Mouse (Mus musculus) myocyte (in vitro differentiated cells): ENCODE results near the gene Rasgrf1. TPM values are rescaled to one million over a fixed set of nuclear protein-coding genes. Genes with fewer than 3 reads are reported as not detected.

Experiments used
- H3K27me3 ChIP-seq: one replicate; pipeline ENCODE4 v1.6.1; 2011; ENCODE audit not compliant: control insufficient read depth, insufficient read depth, insufficient read length
- H3K36me3 ChIP-seq: one replicate; pipeline ENCODE4 v1.6.1; 2011; ENCODE audit not compliant: control insufficient read depth, insufficient read depth
- H3K4me2 ChIP-seq: one replicate; pipeline ENCODE4 v1.6.1; 2011; ENCODE audit warnings: low read depth, control low read depth
- H3K4me3 ChIP-seq: one replicate; pipeline ENCODE4 v1.5.1; 2011; ENCODE audit warnings: mild to moderate bottlenecking, control low read depth, moderate library complexity
- H3K79me2 ChIP-seq: one replicate; pipeline ENCODE4 v1.6.1; 2011; ENCODE audit not compliant: control insufficient read depth, insufficient read depth
- H3ac ChIP-seq: one replicate; pipeline ENCODE4 v1.6.1; 2011; ENCODE audit not compliant: control insufficient read depth, insufficient read length
- CEBPB ChIP-seq: IDR thresholded peaks from 2 replicates; pipeline ENCODE4 v1.6.1; 2011; ENCODE audit warnings: mild to moderate bottlenecking, moderate library complexity; ENCODE audit not compliant: poor library complexity, insufficient read depth, severe bottlenecking
- E2F4 ChIP-seq: IDR thresholded peaks from one replicate; pipeline ENCODE4 v1.6.1; 2011; ENCODE audit warnings: mild to moderate bottlenecking, control low read depth, moderate library complexity; ENCODE audit not compliant: insufficient read depth
- MAX ChIP-seq: IDR thresholded peaks from one replicate; pipeline ENCODE4 v1.6.1; 2011; ENCODE audit warnings: low read depth, mild to moderate bottlenecking, control low read depth
- MYOD1 ChIP-seq, 3 experiments: IDR thresholded peaks; one replicate each; pipeline ENCODE4 v1.6.1; 2011; ENCODE audit warnings: control low read depth in 2 of 3, low read depth in 2 of 3, mild to moderate bottlenecking in 2 of 3, moderate library complexity in 1 of 3; ENCODE audit not compliant: insufficient read length in 2 of 3, control insufficient read depth in 1 of 3
- MYOG ChIP-seq, 3 experiments: IDR thresholded peaks; one replicate each; pipeline ENCODE4 v1.6.1; 2011; ENCODE audit warnings: control low read depth in 2 of 3, low read depth in 2 of 3, mild to moderate bottlenecking in 2 of 3; ENCODE audit not compliant: insufficient read length in 2 of 3, control insufficient read depth in 1 of 3, insufficient read depth in 1 of 3
- POLR2A ChIP-seq: IDR thresholded peaks from one replicate; pipeline ENCODE4 v1.6.1; 2011; ENCODE audit warnings: low read depth, mild to moderate bottlenecking, control low read depth, moderate library complexity; ENCODE audit not compliant: insufficient read length
- POLR2AphosphoS2 ChIP-seq: IDR thresholded peaks from one replicate; pipeline ENCODE4 v1.6.1; 2011; ENCODE audit warnings: low read depth, control low read depth; ENCODE audit not compliant: insufficient read length
- REST ChIP-seq: IDR thresholded peaks from one replicate; pipeline ENCODE4 v1.6.1; 2011; ENCODE audit warnings: mild to moderate bottlenecking, control low read depth, moderate library complexity; ENCODE audit not compliant: insufficient read depth, insufficient read length
- SRF ChIP-seq: IDR thresholded peaks from one replicate; pipeline ENCODE4 v1.6.1; 2011; ENCODE audit warnings: low read depth; ENCODE audit not compliant: control insufficient read depth, insufficient read length
- TCF12 ChIP-seq: IDR thresholded peaks from one replicate; pipeline ENCODE4 v1.6.1; 2011; ENCODE audit warnings: mild to moderate bottlenecking, control low read depth; ENCODE audit not compliant: poor library complexity, insufficient read depth, severe bottlenecking
- TCF3 ChIP-seq: IDR thresholded peaks from one replicate; pipeline ENCODE4 v1.6.1; 2011; ENCODE audit warnings: low read depth, control low read depth; ENCODE audit not compliant: insufficient read length
- USF1 ChIP-seq: IDR thresholded peaks from one replicate; pipeline ENCODE4 v1.6.1; 2011; ENCODE audit warnings: low read depth, mild to moderate bottlenecking, control low read depth, moderate library complexity
- polyA plus RNA-seq: library from polyadenylated mRNA; unstranded; fragments of >200 nt; fragmentation: generic; extraction: Trizol; gene quantifications from one replicate; pipeline ENCODE4 v1.2.1, GENCODE M21; 2012; ENCODE audit warnings: missing spikeins

Rasgrf1 gene
- polyA plus RNA-seq, 1 experiment = not detected

GRCm38 (mm10) chr9:89911891-89912549 lies 2.3 kb downstream of the Rasgrf1 start:
- TF ChIP-seq MYOD1 (IDR thresholded peaks at IDR 0.05; ENCODE audit: control insufficient read depth in 1 of 3, insufficient read length in 2 of 3, low read depth in 2 of 3) (no peak), MAX (no peak), POLR2AphosphoS2 (no peak), SRF (no peak), REST (no peak), TCF3 (no peak), TCF12 (no peak), MYOG (IDR thresholded peaks at IDR 0.05; ENCODE audit: control insufficient read depth in 1 of 3, insufficient read depth in 1 of 3, insufficient read length in 2 of 3, low read depth in 2 of 3) (no peak), USF1 (no peak), POLR2A (no peak), E2F4 (no peak), CEBPB (no peak)
- Histone ChIP-seq H3K4me2 (no peak overlapping the region), H3ac (no peak overlapping the region), H3K27me3 (peaks cover 5% of the 10 kb centered on the region), H3K4me3 (no peak overlapping the region), H3K79me2 (no peaks in the 10 kb centered on the region), H3K36me3 (no peaks in the 10 kb centered on the region)

GRCm38 (mm10) chr9:89913135-89913534 lies 3.4 kb downstream of the Rasgrf1 start:
- Histone ChIP-seq H3K79me2 (no peaks in the 10 kb centered on the region), H3K36me3 (no peaks in the 10 kb centered on the region), H3ac (no peak overlapping the region), H3K4me2 (no peak overlapping the region), H3K4me3 (no peak overlapping the region), H3K27me3 (peaks cover 5% of the 10 kb centered on the region)
- TF ChIP-seq REST (no peak), POLR2A (no peak), TCF12 (no peak), MYOD1 (IDR thresholded peaks at IDR 0.05; ENCODE audit: control insufficient read depth in 1 of 3, insufficient read length in 2 of 3, low read depth in 2 of 3) (no peak), CEBPB (no peak)

GRCm38 (mm10) chr9:89916471-89916870 lies 6.8 kb downstream of the Rasgrf1 start:
- Histone ChIP-seq H3K79me2 (no peaks in the 10 kb centered on the region), H3K4me3 (no peak overlapping the region), H3ac (no peak overlapping the region), H3K36me3 (no peaks in the 10 kb centered on the region), H3K27me3 (no peaks in the 10 kb centered on the region), H3K4me2 (no peak overlapping the region)
- TF ChIP-seq USF1 (no peak), REST (no peak), TCF12 (no peak), CEBPB (no peak), MYOG (IDR thresholded peaks at IDR 0.05; ENCODE audit: control insufficient read depth in 1 of 3, insufficient read depth in 1 of 3, insufficient read length in 2 of 3, low read depth in 2 of 3) (no peak), MYOD1 (IDR thresholded peaks at IDR 0.05; ENCODE audit: control insufficient read depth in 1 of 3, insufficient read length in 2 of 3, low read depth in 2 of 3) (no peak), POLR2A (no peak), MAX (no peak)

- H3K79me2 ChIP-seq = no peaks in the 10 kb centered on the region
- H3K4me2 ChIP-seq = no peak overlapping the region
- no peak overlapping the region for H3ac ChIP-seq
- H3K27me3 ChIP-seq = no peaks in the 10 kb centered on the region
- H3K36me3 ChIP-seq = no peaks in the 10 kb centered on the region
- TF ChIP-seq SRF = no peak
- no peak for TF ChIP-seq TCF3
- no peak for TF ChIP-seq POLR2AphosphoS2
- TF ChIP-seq REST = no peak
- TF ChIP-seq MYOD1 (IDR thresholded peaks at IDR 0.05; ENCODE audit: control insufficient read depth in 1 of 3, insufficient read length in 2 of 3, low read depth in 2 of 3) = no peak
- no peak for TF ChIP-seq USF1
- no peak for TF ChIP-seq POLR2A
- no peak for TF ChIP-seq CEBPB
- no peak for TF ChIP-seq E2F4
- no peak overlapping the region for H3K4me3 ChIP-seq
These were observed 7.7 kb downstream of the Rasgrf1 start for GRCm38 (mm10) chr9:89917431-89917830.

GRCm38 (mm10) chr9:89918832-89919231 lies 9.1 kb downstream of the Rasgrf1 start:
- H3ac ChIP-seq = no peak overlapping the region
- TF ChIP-seq POLR2AphosphoS2 = no peak
- TF ChIP-seq TCF3 = no peak
- no peak for TF ChIP-seq REST
- no peak for TF ChIP-seq TCF12
- TF ChIP-seq USF1 = no peak
- H3K27me3 ChIP-seq = no peaks in the 10 kb centered on the region
- no peak overlapping the region for H3K4me2 ChIP-seq
- no peaks in the 10 kb centered on the region for H3K36me3 ChIP-seq
- no peak overlapping the region for H3K4me3 ChIP-seq
- H3K79me2 ChIP-seq = no peaks in the 10 kb centered on the region
